Mouse (Mus musculus) liver, adult 2 months (tissue): ENCODE measurements at regions not wholly inside any gene's neighbourhood (a gene's known extent, or its start where the extent isn't known, plus 50 kb on each side); places are given as distances from the start of the nearest gene placed in this dataset.

Experiments used
- CTCF ChIP-seq: fragments of 200-500 bp; IDR thresholded peaks from 2 replicates; pipeline ENCODE4 v1.5.1; 2011; ENCODE audit warnings: low read depth, low read length, control low read depth
- POLR2A ChIP-seq: fragments of 200-500 bp; IDR thresholded peaks from 2 replicates; pipeline ENCODE4 v1.6.1; 2011; ENCODE audit warnings: low read length, control low read depth; ENCODE audit not compliant: insufficient read depth; ENCODE audit errors: extremely low read depth

DNA sequence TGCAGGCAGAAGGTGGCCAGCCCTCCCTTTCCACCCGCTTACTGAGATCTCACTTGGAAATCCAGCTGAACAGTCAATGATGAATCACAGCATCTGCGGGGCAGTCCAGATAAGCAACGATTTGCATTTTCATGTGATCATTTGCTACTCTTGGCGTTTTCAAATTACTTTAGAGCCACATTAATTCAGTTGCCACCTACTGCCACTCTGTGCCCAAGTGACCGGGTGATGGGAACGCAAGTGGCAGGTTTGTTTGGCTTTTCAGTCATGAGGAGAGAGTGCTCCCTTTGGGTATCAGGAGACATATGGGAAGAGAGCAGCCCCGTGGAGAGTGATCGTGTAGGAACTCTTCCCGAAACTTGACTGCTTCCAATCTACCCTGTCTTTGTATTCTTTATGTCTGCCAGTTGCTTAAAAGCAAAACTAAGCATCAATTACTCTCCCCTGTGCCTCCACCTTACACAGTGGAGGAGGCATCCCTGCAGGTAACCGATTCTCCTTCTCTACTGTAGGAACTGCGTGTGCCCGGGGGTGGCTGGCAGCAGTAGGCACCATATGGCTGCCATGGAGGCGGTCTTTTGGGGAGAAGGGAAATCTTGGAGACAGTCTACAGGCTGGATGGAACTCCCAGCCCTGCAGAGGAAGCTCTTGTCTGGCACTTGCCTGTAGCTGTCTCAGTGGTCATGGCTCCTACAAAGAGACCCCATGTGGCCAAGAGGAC lies 132.5 kb upstream of the 1700012A03Rik start:
- TF ChIP-seq CTCF (no peak), POLR2A (no peak)
